8 mouse cellular contexts compared by ENCODE assay signal in the genomic region with DNA sequence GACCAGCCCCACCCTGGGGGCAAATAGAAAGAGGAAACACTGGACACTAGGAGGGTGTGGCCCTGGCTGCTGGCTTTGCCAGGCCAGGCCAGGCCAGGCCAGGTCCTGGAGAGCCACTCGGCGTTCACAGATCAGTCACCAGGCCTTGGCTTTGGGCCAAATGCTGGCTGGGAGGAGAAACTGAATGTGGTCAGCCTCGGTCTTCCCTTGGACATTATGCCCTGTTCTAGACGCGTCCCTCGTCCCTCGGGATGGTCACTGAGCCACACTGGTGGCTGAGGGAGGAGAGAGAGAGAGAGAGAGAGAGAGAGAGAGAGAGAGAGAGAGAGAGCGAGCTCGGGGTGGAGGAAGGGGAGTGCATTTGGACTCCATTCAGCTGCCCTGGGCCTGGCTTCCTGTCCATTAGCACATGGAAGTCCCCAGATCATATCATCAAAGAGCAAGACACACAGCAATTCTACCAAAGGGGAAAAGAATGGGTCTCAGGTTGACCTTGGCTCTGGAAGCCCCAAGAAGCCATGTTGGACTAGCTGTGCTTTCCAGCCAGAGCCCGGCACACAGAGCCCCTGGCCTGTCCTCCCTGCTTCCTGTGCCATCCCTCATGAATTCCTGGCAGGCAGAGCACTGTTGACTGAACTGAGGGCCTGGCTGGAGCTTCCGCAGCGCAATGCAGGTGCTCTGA. TPM values are rescaled to one million over a fixed set of nuclear protein-coding genes. Genes with fewer than 3 reads are reported as not detected.
DNase-seq lines count a peak whose midpoint lies in the region; ATAC-seq and TF ChIP-seq lines count a peak whose summit lies in the region.

No protein-coding gene starts in this region.

- H3K4me1 ChIP-seq in brown adipose tissue, adult 24 weeks (ENCODE audit: control insufficient read depth, insufficient read depth, insufficient read length, low read length): peaks cover 20% of the 10 kb centered on the region
- H3K4me1 ChIP-seq in kidney, postnatal 0 days (replicated peaks; ENCODE audit: insufficient read depth, low read length): peaks cover 6% of the 10 kb centered on the region; the same call in 1 of the 2 replicates

- H3K9ac ChIP-seq in kidney, postnatal 0 days (ENCODE audit: low read depth, low read length): 0 out of 2 replicates have a peak overlapping the region, but pooled peaks have one; percentile 10

- no peak overlapping the region for H3K4me3 ChIP-seq in brown adipose tissue, adult 24 weeks (ENCODE audit: insufficient read depth, low read depth, low read length)
- H3K4me3 ChIP-seq in kidney, postnatal 0 days (replicated peaks; ENCODE audit: low read depth, low read length): no peak overlapping the region

- peaks cover 10% of the 10 kb centered on the region for H3K36me3 ChIP-seq in kidney, postnatal 0 days (ENCODE audit: insufficient read depth, low read length)

- no peak overlapping the region for H3K4me2 ChIP-seq in kidney, postnatal 0 days (ENCODE audit: low read length)

- WGBS in kidney, postnatal 0 days: 32% methylated on average over 12 of the region's 12 CpGs

- H3K9me3 ChIP-seq in kidney, postnatal 0 days (replicated peaks; ENCODE audit: low read length): no peaks in the 10 kb centered on the region

- peak overlapping the region; percentile 56 for H3K27ac ChIP-seq in brown adipose tissue, adult 24 weeks (replicated peaks; ENCODE audit: low read depth, low read length)
- H3K27ac ChIP-seq in kidney, postnatal 0 days: peak overlapping the region; percentile 68

- peak; percentile 27 to 54 for DNase-seq in layer of hippocampus, postnatal 10 days (ENCODE audit: low spot score in 2 of 2)
- DNase-seq in layer of hippocampus, adult 9-11 months: no peak
- peak; percentile 78 for DNase-seq in heart, adult 8-10 months (ENCODE audit: low spot score)
- DNase-seq in kidney, postnatal 0 days (ENCODE audit: low spot score): peak; percentile 69
- DNase-seq in thymus, adult 18-20 months: no peak

- no peaks in the 10 kb centered on the region for H3K27me3 ChIP-seq in kidney, postnatal 0 days (ENCODE audit: insufficient read depth, low read length)

- no peak for TF ChIP-seq CTCF in kidney, postnatal 0 days (IDR thresholded peaks at IDR 0.05; ENCODE audit: low read depth)

- peak; percentile 72 for ATAC-seq in kidney, postnatal 0 days (replicated peaks; ENCODE audit: low FRiP score, low read depth)
- ATAC-seq in megakaryocyte, adult 5-6 weeks (ENCODE audit: poor library complexity, severe bottlenecking): peak; percentile 58
- no peak for ATAC-seq in frontal cortex, adult (ENCODE audit: low TSS enrichment)

RNA-seq across cellular contexts. Expression of a gene that starts 24.4 kb away (rescaled TPM):
- total RNA-seq in layer of hippocampus, postnatal 10 days (2021): 1 to 10 TPM; 5.7 to 6.8 TPM
- 66.0 and 82.7 TPM in 2 replicates for polyA plus RNA-seq in brown adipose tissue, adult 24 weeks (2012; ENCODE audit: insufficient read depth, insufficient read length, missing spikeins)
- total RNA-seq in heart, adult 8-10 months (2022): 100 to 1,000 TPM; 211 to 296 (median 238) TPM
- polyA plus RNA-seq in kidney, postnatal 0 days (2015; fragmentation: Nextera tagmentation; extraction: Ambion mirVana): 26.9 and 31.7 TPM in 2 replicates
- 0.71 and 1.0 TPM in 2 replicates for total RNA-seq in megakaryocyte, adult 5-6 weeks (2015)
- 2.1 and 2.6 TPM in 2 replicates for total RNA-seq in megakaryocyte, adult 5-6 weeks (2017)

Comparison
In these comparisons a context has a peak if more than half of its experiments do, and no peak if none do; other contexts are left out.
1. DNase-seq: peak in layer of hippocampus, postnatal 10 days (2 of 2), heart, adult 8-10 months (single experiment) and kidney, postnatal 0 days (single experiment); none in layer of hippocampus, adult 9-11 months (single experiment) and thymus, adult 18-20 months (0 of 2).
2. RNA of a gene that starts 24.4 kb away (total RNA-seq): 211 to 296 TPM in heart, adult 8-10 months; 5.7 to 6.8 TPM in layer of hippocampus, postnatal 10 days and 0.71 to 2.6 TPM in megakaryocyte, adult 5-6 weeks; every median in the first group is over 10 times any median in the second.